Mouse (Mus musculus): ENCODE measurements at regions not wholly inside any gene's neighbourhood (a gene's known extent, or its start where the extent isn't known, plus 50 kb on each side); places are given as distances from the start of the nearest gene placed in this dataset.

GRCm38 (mm10) chr2:107609872-107610559, 319.6 kb downstream of the Kcna4 start:
- TF ChIP-seq POLR2A (IDR thresholded peaks at IDR 0.05; ENCODE audit: borderline replicate concordance, insufficient read depth, low read length): no peak
- TF ChIP-seq CTCF (IDR thresholded peaks at IDR 0.05; ENCODE audit: borderline replicate concordance, insufficient read depth, low read depth, low read length): no peak

Measured in cerebellum, adult 2 months (tissue).